Mouse (Mus musculus) embryo, embryonic 11.5 days (tissue): ENCODE data around the gene Olfr786.

Experiments
- DNase-seq: peaks from one replicate; pipeline ENCODE4 v3.0.0-alpha.2; 2012; ENCODE audit warnings: low read depth, low spot score

Gene Olfr786

GRCm38 (mm10) chr10:129427006-129427405 is at the start of gene Olfr786:
TSS of gene Olfr786 (plus strand) at chr10:129427306.
- no peak for DNase-seq

- no peak for DNase-seq
Observed at GRCm38 (mm10) chr10:129383783-129384182, 43.3 kb upstream of the Olfr786 start, which contains the start of gene Olfr784. TSS of gene Olfr784 (plus strand) at chr10:129384083.

- DNase-seq: no peak
Observed at GRCm38 (mm10) chr10:129400892-129401291, 26.2 kb upstream of the Olfr786 start.

- no peak for DNase-seq
Observed at GRCm38 (mm10) chr10:129405126-129405525, 22.0 kb upstream of the Olfr786 start, which contains the start of gene Olfr785. TSS of gene Olfr785 (plus strand) at chr10:129405426.

- DNase-seq: no peak
Observed at GRCm38 (mm10) chr10:129461562-129461961, 34.5 kb downstream of the Olfr786 start, which contains the start of gene Olfr787. TSS of gene Olfr787 (plus strand) at chr10:129461862.

GRCm38 (mm10) chr10:129470698-129471097 is 43.6 kb downstream of the Olfr786 start, which contains the start of gene Olfr788:
TSS of gene Olfr788 (plus strand) at chr10:129470998.
- no peak for DNase-seq

GRCm38 (mm10) chr10:129473256-129473655 is 46.1 kb downstream of the Olfr786 start:
- DNase-seq: no peak

GRCm38 (mm10) chr10:129473723-129474122 is 46.6 kb downstream of the Olfr786 start:
- no peak for DNase-seq

GRCm38 (mm10) chr10:129484452-129484851 is 57.3 kb downstream of the Olfr786 start, which contains the start of gene Olfr789:
TSS of gene Olfr789 (plus strand) at chr10:129484752.
- no peak for DNase-seq
